Mouse (Mus musculus): Measurements from ENCODE around the gene Snrk. TPM values are rescaled to one million over a fixed set of nuclear protein-coding genes. Genes with fewer than 3 reads are reported as not detected.
A peak's percentile ranks its signal among the peaks of the same experiment; 100 is the strongest.

Snrk gene
- total and polyA plus RNA-seq, 3 experiments, result 9.1 to 446 (median 10.7) TPM

DNA sequence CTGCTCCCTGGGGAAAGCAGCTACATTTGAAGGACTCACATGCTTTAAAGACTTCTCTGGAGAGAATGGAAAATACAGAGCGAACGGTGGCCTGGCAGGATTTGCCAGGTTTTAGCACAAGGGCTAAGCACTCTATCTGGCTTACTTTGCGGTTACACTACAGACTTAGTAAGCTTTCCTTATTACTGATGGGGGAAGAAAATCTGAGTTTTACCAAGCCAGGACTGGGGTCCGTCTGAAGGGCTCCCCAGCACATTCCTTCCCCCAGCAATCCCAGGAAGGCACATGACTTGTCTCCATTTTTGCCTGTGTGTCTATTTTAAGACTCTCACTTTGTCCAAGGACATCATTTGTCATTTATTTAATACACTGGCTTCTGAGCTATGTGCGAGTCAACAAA is 80.0 kb downstream of the Snrk start:
- no peak for DNase-seq (ENCODE audit: low read depth, low spot score)
- no peak for TF ChIP-seq E2F4 (IDR thresholded peaks at IDR 0.05; ENCODE audit: borderline replicate concordance, low read depth, low read length)
- TF ChIP-seq SMC3 (IDR thresholded peaks at IDR 0.05; ENCODE audit: low read depth, low read length), result no peak
- no peak for TF ChIP-seq GATA1 (IDR thresholded peaks at IDR 0.05; ENCODE audit: low read depth, low read length)
- no peak for TF ChIP-seq ZMIZ1 (IDR thresholded peaks at IDR 0.05; ENCODE audit: low read depth, low read length)
- no peak for TF ChIP-seq JUND (IDR thresholded peaks at IDR 0.05; ENCODE audit: low read depth, low read length)
- TF ChIP-seq ELF1 (IDR thresholded peaks at IDR 0.05; ENCODE audit: low read depth, low read length), result no peak
- TF ChIP-seq RAD21 (IDR thresholded peaks at IDR 0.05; ENCODE audit: low read depth, low read length), result no peak
- no peaks in the 10 kb centered on the region for H3K27me3 ChIP-seq (ENCODE audit: control insufficient read depth in 1 of 2, insufficient read depth in 2 of 2, low read length in 2 of 2)
- no peak overlapping the region for H3K4me3 ChIP-seq (ENCODE audit: control insufficient read depth in 1 of 2, insufficient read depth in 1 of 2, low read depth in 2 of 2, low read length in 2 of 2)
- H3K9me3 ChIP-seq (replicated peaks; ENCODE audit: insufficient read depth, low read length), result no peaks in the 10 kb centered on the region
- H3K36me3 ChIP-seq (ENCODE audit: control insufficient read depth in 1 of 2, insufficient read depth in 2 of 2, low read length in 2 of 2), result no peaks in the 10 kb centered on the region
- H3K4me1 ChIP-seq (ENCODE audit: control insufficient read depth in 1 of 2, insufficient read depth in 2 of 2, low read length in 2 of 2), result no peaks in the 10 kb centered on the region
- no peak overlapping the region for H3K9ac ChIP-seq (ENCODE audit: control insufficient read depth, low read depth, low read length, poor library complexity, severe bottlenecking)
- no peaks in the 10 kb centered on the region for H3K79me2 ChIP-seq (ENCODE audit: control insufficient read depth, insufficient read depth, low read length, poor library complexity)
- H3K27ac ChIP-seq (ENCODE audit: control insufficient read depth, low read depth, low read length), result no peak overlapping the region

DNA sequence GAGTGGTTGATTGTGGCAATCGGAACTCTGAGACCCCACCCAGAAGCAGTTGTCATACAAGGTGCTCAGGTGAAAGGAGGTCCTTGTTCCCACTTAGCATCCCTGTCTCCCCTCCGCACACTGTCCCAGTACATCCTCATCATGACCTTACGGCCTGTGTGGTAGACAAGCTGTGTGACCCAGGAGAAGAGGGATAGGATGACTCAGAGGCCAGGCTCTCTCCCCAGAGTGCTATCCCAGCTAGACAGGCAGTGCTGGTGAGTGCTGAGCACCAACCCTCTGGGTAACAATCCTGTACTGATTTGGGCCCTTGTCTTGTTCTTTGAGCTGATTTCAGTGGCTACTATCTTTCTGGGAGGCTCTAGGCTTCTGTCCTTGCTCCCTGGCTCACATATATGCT is 81.6 kb downstream of the Snrk start:
- H3K36me3 ChIP-seq (ENCODE audit: control insufficient read depth in 1 of 2, insufficient read depth in 2 of 2, low read length in 2 of 2), result no peaks in the 10 kb centered on the region
- H3K9ac ChIP-seq (ENCODE audit: control insufficient read depth, low read depth, low read length, poor library complexity, severe bottlenecking), result no peak overlapping the region
- H3K4me3 ChIP-seq (ENCODE audit: control insufficient read depth in 1 of 2, insufficient read depth in 1 of 2, low read depth in 2 of 2, low read length in 2 of 2), result no peak overlapping the region
- TF ChIP-seq POLR2AphosphoS2 (IDR thresholded peaks at IDR 0.05; ENCODE audit: low read length), result no peak
- no peak for TF ChIP-seq CHD2 (IDR thresholded peaks at IDR 0.05; ENCODE audit: low read length)
- TF ChIP-seq JUND (IDR thresholded peaks at IDR 0.05; ENCODE audit: low read depth, low read length), result no peak
- TF ChIP-seq USF2 (IDR thresholded peaks at IDR 0.05; ENCODE audit: borderline replicate concordance in 1 of 2, insufficient read depth in 1 of 2, low read depth in 1 of 2, low read length in 2 of 2), result no peak
- TF ChIP-seq POLR2A (IDR thresholded peaks at IDR 0.05; ENCODE audit: control insufficient read depth in 1 of 2, insufficient read depth in 1 of 2, low read depth in 1 of 2, low read length in 2 of 2, poor library complexity in 1 of 2), result no peak
- H3K27ac ChIP-seq (ENCODE audit: control insufficient read depth, low read depth, low read length), result no peak overlapping the region
- H3K27me3 ChIP-seq (ENCODE audit: control insufficient read depth in 1 of 2, insufficient read depth in 2 of 2, low read length in 2 of 2), result no peaks in the 10 kb centered on the region
- no peak for DNase-seq (ENCODE audit: low read depth, low spot score)
- H3K9me3 ChIP-seq (replicated peaks; ENCODE audit: insufficient read depth, low read length), result no peaks in the 10 kb centered on the region
- H3K4me1 ChIP-seq (ENCODE audit: control insufficient read depth in 1 of 2, insufficient read depth in 2 of 2, low read length in 2 of 2), result no peaks in the 10 kb centered on the region
- no peaks in the 10 kb centered on the region for H3K79me2 ChIP-seq (ENCODE audit: control insufficient read depth, insufficient read depth, low read length, poor library complexity)

DNA sequence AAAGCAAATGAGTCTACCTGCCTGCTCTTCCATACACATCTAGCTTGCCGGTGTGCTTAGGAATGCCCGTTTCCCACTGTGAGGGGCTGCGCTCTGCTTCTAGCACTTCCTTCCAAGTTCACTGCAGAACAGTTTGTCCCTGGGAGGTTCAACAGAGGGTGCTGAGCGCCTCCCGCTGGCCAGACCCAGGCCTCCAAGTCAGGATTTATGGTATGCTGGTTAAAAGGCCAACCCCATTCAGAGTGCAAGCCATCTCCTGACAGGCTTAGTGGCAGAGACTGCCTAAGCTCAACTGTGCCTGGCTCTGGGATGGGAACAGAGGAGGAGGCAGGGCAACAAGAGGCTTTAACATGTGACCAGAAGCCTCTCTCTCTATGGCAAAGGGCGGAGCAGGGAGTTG is 82.2 kb downstream of the Snrk start:
- Histone ChIP-seq H3K27ac (ENCODE audit: control insufficient read depth, low read depth, low read length) (no peak overlapping the region), H3K4me1 (ENCODE audit: control insufficient read depth in 1 of 2, insufficient read depth in 2 of 2, low read length in 2 of 2) (no peaks in the 10 kb centered on the region), H3K36me3 (ENCODE audit: control insufficient read depth in 1 of 2, insufficient read depth in 2 of 2, low read length in 2 of 2) (no peaks in the 10 kb centered on the region), H3K4me3 (ENCODE audit: control insufficient read depth in 1 of 2, insufficient read depth in 1 of 2, low read depth in 2 of 2, low read length in 2 of 2) (no peak overlapping the region), H3K9me3 (replicated peaks; ENCODE audit: insufficient read depth, low read length) (no peaks in the 10 kb centered on the region), H3K9ac (ENCODE audit: control insufficient read depth, low read depth, low read length, poor library complexity, severe bottlenecking) (no peak overlapping the region), H3K27me3 (ENCODE audit: control insufficient read depth in 1 of 2, insufficient read depth in 2 of 2, low read length in 2 of 2) (no peaks in the 10 kb centered on the region), H3K79me2 (ENCODE audit: control insufficient read depth, insufficient read depth, low read length, poor library complexity) (no peaks in the 10 kb centered on the region)
- DNase-seq (ENCODE audit: low read depth, low spot score), result peak; percentile 6
- peak; percentile 22; the same call in 1 of the 2 replicates for TF ChIP-seq SMC3 (IDR thresholded peaks at IDR 0.05; ENCODE audit: low read depth, low read length)
- TF ChIP-seq RAD21 (IDR thresholded peaks at IDR 0.05; ENCODE audit: low read depth, low read length), result peak; percentile 32
- no peak for TF ChIP-seq JUND (IDR thresholded peaks at IDR 0.05; ENCODE audit: low read depth, low read length)
- no peak for TF ChIP-seq ZKSCAN1 (IDR thresholded peaks at IDR 0.05; ENCODE audit: low read depth, low read length)
- peak; percentile 26 to 58 (median 38); a peak in 5 of 6 replicates for TF ChIP-seq CTCF (IDR thresholded peaks at IDR 0.05 in 2 of 3, conservative IDR thresholded peaks at IDR 0.05 in 1 of 3; ENCODE audit: control insufficient read depth in 1 of 3, insufficient read depth in 1 of 3, low read depth in 2 of 3, low read length in 3 of 3, poor library complexity in 1 of 3, severe bottlenecking in 1 of 3)
